Mouse (Mus musculus) embryonic facial prominence, embryonic 13.5 days (tissue): ENCODE measurements around the gene Nrbp1. TPM values are rescaled to one million over a fixed set of nuclear protein-coding genes. Genes with fewer than 3 reads are reported as not detected.

ENCODE experiments used
- ATAC-seq: fragments of 200-750 bp; cut with Nextera tagmentation; 2 replicates; pipeline ENCODE4 v1.8.0; 2017; ENCODE audit warnings: low read depth; ENCODE audit not compliant: insufficient number of reproducible peaks, insufficient read depth, low FRiP score, low TSS enrichment
- H3K27ac ChIP-seq: fragments of 300-500 bp; sonication (generic); 2 replicates; pipeline ENCODE4 v1.5.1; 2015; ENCODE audit warnings: moderate library complexity, mild to moderate bottlenecking, inconsistent platforms
- H3K27me3 ChIP-seq: fragments of 300-500 bp; sonication (generic); 2 replicates; pipeline ENCODE4 v1.6.1; 2015; ENCODE audit warnings: mild to moderate bottlenecking, inconsistent platforms
- H3K36me3 ChIP-seq: fragments of 300-500 bp; sonication (generic); 2 replicates; pipeline ENCODE4 v1.6.1; 2015; ENCODE audit warnings: mild to moderate bottlenecking, inconsistent platforms
- H3K4me1 ChIP-seq: fragments of 300-500 bp; sonication (generic); 2 replicates; pipeline ENCODE4 v1.6.1; 2015; ENCODE audit warnings: inconsistent platforms
- H3K4me2 ChIP-seq: fragments of 300-500 bp; sonication (generic); 2 replicates; pipeline ENCODE4 v1.6.1; 2015; ENCODE audit warnings: moderate library complexity, mild to moderate bottlenecking, inconsistent platforms
- H3K4me3 ChIP-seq: fragments of 300-500 bp; sonication (generic); 2 replicates; pipeline ENCODE4 v1.5.1; 2015; ENCODE audit warnings: mild to moderate bottlenecking, inconsistent platforms
- H3K9ac ChIP-seq: fragments of 300-500 bp; sonication (generic); 2 replicates; pipeline ENCODE4 v1.6.1; 2015; ENCODE audit warnings: mild to moderate bottlenecking, inconsistent platforms
- H3K9me3 ChIP-seq: fragments of 300-500 bp; sonication (generic); 2 replicates; pipeline ENCODE4 v1.6.1; 2016; ENCODE audit warnings: inconsistent platforms
- WGBS: fragments of 180-500 bp; shearing (Covaris S2); methylation state at CpG from one replicate; pipeline ENCODE4 v1.1.7; 2015; ENCODE audit warnings: mixed read lengths; 5-methylcytosine and 5-hydroxymethylcytosine counted together
- polyA plus RNA-seq: library from polyadenylated mRNA; unstranded; fragments of >200 nt; fragmentation: Nextera tagmentation; extraction: Ambion mirVana; gene quantifications from 2 replicates; pipeline ENCODE4 v1.2.1, GENCODE M21; 2015

Nrbp1 gene
- polyA plus RNA-seq, 1 experiment from 2014 or later, result 161 TPM

DNA sequence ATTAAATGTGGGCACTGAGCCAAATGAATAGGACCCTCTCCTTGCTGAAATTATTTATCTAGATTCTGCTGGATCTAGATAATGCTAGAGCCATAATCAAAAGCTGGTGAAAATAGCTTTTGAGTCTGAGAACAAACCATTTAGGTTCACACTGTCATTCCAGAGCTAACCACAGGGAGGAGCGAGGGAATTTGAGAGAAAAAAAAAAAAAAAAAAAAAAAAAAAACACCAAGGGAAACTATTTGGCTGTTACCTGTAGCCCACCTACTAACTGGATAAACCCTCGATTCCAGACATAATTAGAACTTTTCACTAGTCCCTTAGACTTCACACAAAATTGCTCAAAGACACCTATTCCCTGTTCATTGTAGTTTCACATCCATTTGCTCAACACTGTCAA, 21.6 kb upstream of the Nrbp1 start:
- Histone ChIP-seq H3K4me3 (peak overlapping the region; percentile 99), H3K36me3 (no peaks in the 10 kb centered on the region), H3K9ac (0 out of 2 replicates have a peak overlapping the region, but pooled peaks have one; percentile 21), H3K27me3 (no peaks in the 10 kb centered on the region), H3K4me2 (peak overlapping the region; percentile 81), H3K4me1 (peaks cover 16% of the 10 kb centered on the region), H3K9me3 (no peaks in the 10 kb centered on the region), H3K27ac (no peak overlapping the region)
- WGBS, result 0% methylated on average over 2 of the region's 2 CpGs
- no peak for ATAC-seq

DNA sequence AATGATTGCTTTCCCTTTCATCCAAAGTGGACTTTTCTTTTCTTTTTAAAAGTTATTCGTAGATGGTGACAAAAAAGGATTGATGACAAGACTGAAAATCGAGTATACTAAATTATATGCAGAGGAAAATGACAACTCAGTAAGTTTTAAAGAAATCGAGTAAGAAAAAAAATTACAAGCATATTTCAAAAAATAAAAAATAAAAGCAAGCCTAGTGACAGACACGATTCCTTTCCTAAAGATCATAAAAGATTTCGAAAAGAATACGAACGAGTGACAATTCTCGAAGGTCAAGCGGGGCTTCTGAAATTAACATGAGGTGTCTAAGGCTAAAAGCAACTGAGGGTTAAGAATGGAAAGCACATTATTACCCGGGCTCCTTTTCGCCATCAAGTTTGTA, 21.2 kb upstream of the Nrbp1 start:
- peaks cover 16% of the 10 kb centered on the region for H3K4me1 ChIP-seq
- H3K4me2 ChIP-seq, result peak overlapping the region; percentile 81
- H3K9ac ChIP-seq, result peak overlapping the region; percentile 93
- H3K36me3 ChIP-seq, result no peaks in the 10 kb centered on the region
- peak overlapping the region; percentile 99 for H3K4me3 ChIP-seq
- no peaks in the 10 kb centered on the region for H3K27me3 ChIP-seq
- no peaks in the 10 kb centered on the region for H3K9me3 ChIP-seq
- ATAC-seq, result no peak
- H3K27ac ChIP-seq, result peak overlapping the region; percentile 94
- under 1% methylated on average over 11 of the region's 11 CpGs for WGBS

DNA sequence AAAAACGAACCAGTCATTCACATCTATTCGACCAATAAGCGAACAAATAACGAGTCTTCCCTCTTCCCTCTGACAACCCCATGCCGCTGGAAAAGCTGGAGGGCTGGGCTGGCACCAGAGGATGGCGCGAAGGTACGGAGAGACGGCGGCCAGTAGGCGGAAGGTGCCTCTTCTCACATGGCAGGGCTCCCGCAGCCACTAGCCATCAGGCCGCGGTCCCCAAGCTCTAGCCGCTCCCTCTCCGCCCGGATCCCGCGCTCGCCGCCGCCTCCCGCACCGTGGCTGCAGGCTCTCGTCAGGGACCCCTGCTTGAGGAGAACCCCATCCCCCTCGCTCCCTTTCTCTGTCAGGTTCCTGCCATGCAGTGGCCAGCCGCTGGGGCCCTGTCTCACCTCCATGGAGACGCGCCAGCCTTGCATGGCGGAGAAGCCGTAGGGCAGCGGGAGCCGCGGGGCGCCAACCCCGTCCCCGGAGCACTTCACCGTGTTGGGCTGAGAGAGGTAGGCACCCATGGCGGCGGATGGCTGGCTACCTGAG, 20.7 kb upstream of the Nrbp1 start:
- ATAC-seq, result peak; percentile 34
- Histone ChIP-seq H3K36me3 (no peaks in the 10 kb centered on the region), H3K9me3 (no peaks in the 10 kb centered on the region), H3K4me3 (peak overlapping the region; percentile 99), H3K4me2 (peak overlapping the region; percentile 81), H3K27me3 (no peaks in the 10 kb centered on the region), H3K27ac (peak overlapping the region; percentile 94), H3K9ac (peak overlapping the region; percentile 93), H3K4me1 (peaks cover 16% of the 10 kb centered on the region)
- 1% methylated on average over 40 of the region's 40 CpGs for WGBS

DNA sequence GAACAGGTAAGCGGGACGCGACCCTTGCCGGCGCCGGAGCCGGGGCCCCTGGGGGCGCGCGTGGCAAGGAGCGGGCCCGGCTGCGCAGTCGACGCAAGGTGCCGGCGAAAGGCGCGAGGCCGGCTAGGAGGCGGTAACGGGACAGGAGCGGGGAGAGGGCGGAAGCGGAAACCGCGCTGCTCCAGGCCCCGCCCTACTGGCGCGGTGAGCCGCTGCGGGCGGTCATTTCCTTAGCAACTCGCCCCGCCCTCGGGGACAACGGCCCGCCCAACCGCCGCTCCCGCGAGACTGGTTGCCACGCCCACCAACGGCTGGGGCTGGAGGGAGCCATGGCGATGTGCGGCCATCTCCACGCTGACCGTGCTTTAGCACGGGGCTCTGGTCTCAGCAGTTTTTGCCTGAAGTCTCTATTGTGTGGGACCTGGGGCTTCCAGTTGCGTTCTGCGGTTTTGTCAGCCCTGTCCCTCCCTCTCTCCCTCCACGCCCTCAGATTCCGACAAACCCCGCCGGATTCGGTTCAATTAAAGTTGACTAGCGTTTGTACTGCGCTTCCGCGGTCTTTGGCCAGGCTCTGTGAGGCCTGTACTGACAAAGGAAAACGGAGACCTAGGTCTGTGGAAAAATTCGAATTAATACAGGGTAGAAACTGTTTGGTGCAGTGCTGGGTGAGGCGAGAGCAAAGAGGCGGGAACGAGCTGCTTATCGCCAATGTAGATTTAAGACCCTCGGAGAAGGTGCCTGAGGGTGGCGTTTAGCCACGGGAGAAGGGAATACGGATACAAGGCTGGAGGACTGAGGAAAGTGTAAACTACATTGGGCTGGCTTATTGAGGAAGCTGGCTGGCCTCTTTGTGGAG, 20.0 kb upstream of the Nrbp1 start, which contains the start of gene Ppm1g:
Ppm1g (minus strand) TSS at position 240 of the 856 bp plus-strand sequence.
- peak; percentile 92 for ATAC-seq
- Histone ChIP-seq H3K4me3 (peak within 1 kb of the TSS; percentile 99), H3K9me3 (no peaks in the 10 kb centered on the region), H3K4me1 (peaks cover 16% of the 10 kb centered on the region), H3K27me3 (no peaks in the 10 kb centered on the region), H3K4me2 (peak within 1 kb of the TSS; percentile 81), H3K9ac (peak within 1 kb of the TSS; percentile 93), H3K27ac (peak within 1 kb of the TSS; percentile 94), H3K36me3 (no peaks in the 10 kb centered on the region)
- under 1% methylated on average over 70 of the region's 70 CpGs for WGBS

DNA sequence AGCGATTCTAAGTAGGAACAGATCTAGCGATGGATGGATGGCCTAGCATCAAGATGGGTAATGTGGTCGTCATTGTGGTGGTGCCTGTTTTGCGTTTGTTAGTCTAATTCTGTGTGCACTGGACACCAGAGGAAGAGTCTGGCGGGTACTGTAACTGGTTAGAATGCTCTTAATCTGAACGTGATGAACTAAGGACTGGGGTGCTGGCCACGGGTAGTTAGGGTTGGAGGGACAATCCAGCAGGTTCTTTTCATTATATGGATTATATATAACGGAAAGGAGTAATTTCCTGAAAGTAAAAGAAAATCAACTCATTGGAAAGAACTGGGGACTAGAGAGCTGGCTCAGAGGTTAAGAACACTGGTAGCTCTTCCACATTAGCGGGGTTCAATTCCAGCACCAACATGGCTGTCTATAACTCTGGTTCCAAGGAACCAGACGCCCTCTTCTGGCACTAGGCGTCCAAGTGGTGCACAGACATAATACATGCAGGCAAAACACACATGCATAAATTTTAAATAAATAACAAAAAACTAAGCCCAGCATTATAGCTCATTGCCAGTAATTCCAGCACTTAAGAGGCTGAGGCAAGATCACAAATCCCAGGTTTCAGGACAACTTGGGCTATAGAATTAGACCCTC, 19.2 kb upstream of the Nrbp1 start:
- Histone ChIP-seq H3K27ac (peak overlapping the region; percentile 94), H3K4me2 (peak overlapping the region; percentile 81), H3K4me3 (peak overlapping the region; percentile 99), H3K4me1 (peaks cover 16% of the 10 kb centered on the region), H3K9me3 (no peaks in the 10 kb centered on the region), H3K9ac (peak overlapping the region; percentile 93), H3K27me3 (no peaks in the 10 kb centered on the region), H3K36me3 (no peaks in the 10 kb centered on the region)
- 9% methylated on average over 11 of the region's 11 CpGs for WGBS
- ATAC-seq, result no peak

DNA sequence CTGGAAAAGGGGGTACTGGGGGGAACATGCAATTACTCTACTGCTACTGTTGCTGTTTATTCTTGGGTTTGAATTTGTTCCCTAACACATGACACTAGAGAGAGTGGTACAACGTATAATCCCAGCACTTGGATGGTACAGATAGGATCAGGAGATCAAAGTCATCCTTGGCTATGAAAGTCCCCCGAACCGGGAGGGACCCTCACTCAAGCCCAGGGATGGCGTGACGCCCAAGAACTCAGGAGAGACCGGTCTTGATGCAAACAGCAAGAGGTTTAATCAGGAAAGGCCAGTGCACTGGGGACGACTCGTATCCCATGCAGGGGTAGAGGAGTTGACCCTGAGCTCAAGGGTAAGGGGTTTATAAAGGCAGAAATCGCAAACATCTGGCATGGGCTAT, 18.0 kb upstream of the Nrbp1 start:
- no peak for ATAC-seq
- WGBS, result 87% methylated on average over 9 of the region's 9 CpGs
- no peak overlapping the region for H3K4me3 ChIP-seq
- H3K4me1 ChIP-seq, result peaks cover 16% of the 10 kb centered on the region
- no peak overlapping the region for H3K9ac ChIP-seq
- H3K4me2 ChIP-seq, result no peak overlapping the region
- no peak overlapping the region for H3K27ac ChIP-seq
- no peaks in the 10 kb centered on the region for H3K36me3 ChIP-seq
- H3K9me3 ChIP-seq, result no peaks in the 10 kb centered on the region
- H3K27me3 ChIP-seq, result no peaks in the 10 kb centered on the region

DNA sequence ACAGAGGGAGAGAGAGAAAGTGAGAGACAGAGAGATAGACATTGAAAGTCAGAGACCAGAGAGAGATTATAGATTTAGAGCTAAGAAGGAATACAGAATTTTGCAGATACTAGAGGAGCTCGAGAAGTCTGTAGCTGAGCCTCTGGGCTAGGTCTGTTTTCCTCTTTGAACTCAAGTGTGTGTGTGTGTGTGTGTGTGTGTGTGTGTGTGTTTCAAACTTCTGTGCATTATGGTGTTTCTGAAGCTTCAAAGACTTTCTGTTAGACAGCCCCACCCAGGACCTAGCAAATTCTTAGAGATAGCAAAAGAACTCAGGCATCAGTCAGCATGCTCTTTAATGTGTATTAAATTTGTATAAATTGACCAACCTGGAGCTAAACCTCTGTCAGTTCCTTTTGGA, 14.0 kb upstream of the Nrbp1 start:
- ATAC-seq, result no peak
- Histone ChIP-seq H3K4me1 (peaks cover 5% of the 10 kb centered on the region; the same call in 1 of the 2 replicates), H3K9me3 (no peaks in the 10 kb centered on the region), H3K4me3 (no peak overlapping the region), H3K27ac (no peak overlapping the region), H3K9ac (no peak overlapping the region), H3K27me3 (no peaks in the 10 kb centered on the region), H3K4me2 (no peak overlapping the region), H3K36me3 (no peaks in the 10 kb centered on the region)
- WGBS, result 74% methylated on average over 1 of the region's 1 CpGs

DNA sequence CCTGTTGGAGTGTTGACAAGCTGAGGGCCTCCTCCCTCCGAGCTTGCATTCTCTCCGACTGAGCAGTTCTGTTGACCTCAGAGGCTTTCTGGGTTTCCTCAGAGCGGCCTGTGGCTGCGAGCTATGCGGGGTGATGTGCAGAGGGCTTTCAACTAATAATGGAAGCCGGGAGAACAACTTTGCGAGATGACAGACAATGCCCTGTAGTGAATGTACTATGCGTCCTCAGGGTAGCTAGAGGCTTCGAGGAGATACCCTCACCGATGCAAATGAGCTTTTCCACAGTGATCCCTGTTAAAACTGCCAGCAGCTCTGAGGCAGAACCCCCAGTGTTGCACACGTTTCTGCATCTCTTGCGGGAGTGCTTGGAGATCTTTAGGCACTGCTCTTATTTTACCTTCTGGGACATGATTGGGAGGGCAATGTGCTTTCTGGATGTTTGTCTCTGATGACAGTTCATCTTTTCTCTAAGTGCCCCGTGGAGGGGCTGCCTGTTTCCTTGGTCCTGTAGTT, 914 bp downstream of the Nrbp1 start:
- Histone ChIP-seq H3K36me3 (peaks cover 30% of the 10 kb centered on the region), H3K27me3 (no peaks in the 10 kb centered on the region), H3K9me3 (no peaks in the 10 kb centered on the region; the same call in 1 of the 2 replicates), H3K27ac (peak overlapping the region; percentile 99), H3K4me1 (peaks cover 8% of the 10 kb centered on the region), H3K4me2 (peak overlapping the region; percentile 92), H3K9ac (peak overlapping the region; percentile 96), H3K4me3 (peak overlapping the region; percentile 93)
- no peak for ATAC-seq
- WGBS, result under 1% methylated on average over 13 of the region's 13 CpGs

DNA sequence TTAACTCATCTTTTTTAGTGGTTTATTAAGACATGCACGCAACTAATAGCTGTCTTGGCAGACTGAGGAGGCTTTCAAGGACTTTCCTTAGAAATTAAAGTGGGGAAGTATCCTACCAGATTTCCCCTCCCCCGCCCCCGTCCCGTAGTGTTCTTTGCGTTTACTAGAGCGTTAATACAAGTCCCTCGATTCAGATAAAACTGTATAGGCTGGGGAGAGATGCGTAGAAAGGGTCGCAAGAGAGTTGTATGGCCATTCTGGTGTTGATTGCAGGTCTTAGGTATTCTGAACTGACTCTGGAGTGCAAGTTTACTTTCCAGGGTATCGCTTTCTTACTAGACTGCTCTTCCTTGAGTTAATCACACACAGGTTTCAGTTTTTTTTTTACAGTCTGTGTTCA, 1.5 kb downstream of the Nrbp1 start:
- no peaks in the 10 kb centered on the region for H3K27me3 ChIP-seq
- H3K27ac ChIP-seq, result peak overlapping the region; percentile 99; the same call in 1 of the 2 replicates
- WGBS, result 21% methylated on average over 10 of the region's 10 CpGs

DNA sequence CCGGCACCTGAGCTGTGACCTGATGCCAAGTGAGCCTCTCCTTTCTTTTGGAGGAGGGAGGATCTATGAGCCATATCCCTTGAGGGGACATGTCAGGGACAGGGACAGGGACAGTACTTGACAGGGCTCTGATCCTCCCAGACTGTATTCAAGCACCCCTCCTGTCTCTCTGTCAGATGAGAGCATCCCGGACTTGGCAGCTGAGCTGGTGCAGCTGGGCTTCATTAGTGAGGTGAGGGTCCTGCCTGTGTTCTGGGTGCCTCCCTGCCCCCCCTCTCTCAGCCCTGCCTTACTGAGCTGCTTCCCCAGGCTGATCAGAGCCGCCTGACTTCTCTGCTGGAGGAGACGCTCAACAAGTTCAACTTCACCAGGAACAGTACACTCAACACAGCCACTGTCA, 10.1 kb downstream of the Nrbp1 start:
- WGBS, result 27% methylated on average over 4 of the region's 4 CpGs

More for the DNA sequence above, 1.5 kb downstream of the Nrbp1 start:
- peak overlapping the region; percentile 92 for H3K4me2 ChIP-seq
- H3K4me3 ChIP-seq, result peak overlapping the region; percentile 93
- peak overlapping the region; percentile 96 for H3K9ac ChIP-seq
- peaks cover 8% of the 10 kb centered on the region for H3K4me1 ChIP-seq
- ATAC-seq, result no peak
- no peaks in the 10 kb centered on the region for H3K9me3 ChIP-seq
- H3K36me3 ChIP-seq, result peaks cover 36% of the 10 kb centered on the region

DNA sequence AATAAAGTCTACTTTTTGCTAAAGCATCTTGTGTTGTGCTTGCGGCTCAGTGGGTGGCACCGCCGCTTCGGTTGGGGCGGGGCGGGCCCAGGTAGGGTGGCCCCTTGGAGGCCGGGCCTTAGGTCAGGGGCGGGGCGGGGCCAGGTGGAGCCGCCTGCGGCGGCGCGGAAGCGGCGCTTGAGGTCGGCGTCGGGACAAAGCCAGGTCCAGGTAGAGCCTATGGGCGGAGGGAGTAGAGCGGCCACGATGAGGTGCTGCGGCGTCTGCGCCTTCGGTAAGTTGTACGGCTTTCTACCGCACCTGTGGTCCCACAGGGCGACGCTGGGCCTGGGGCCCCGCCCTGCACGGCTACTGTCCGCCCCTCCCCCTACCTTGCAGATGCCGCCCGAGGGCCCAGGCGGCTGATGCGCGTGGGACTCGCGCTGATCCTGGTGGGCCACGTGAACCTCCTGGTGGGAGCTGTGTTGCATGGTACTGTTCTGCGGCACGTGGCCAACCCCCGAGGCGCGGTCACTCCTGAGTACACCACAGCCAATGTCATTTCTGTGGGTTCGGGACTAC, 11.0 kb downstream of the Nrbp1 start, which contains the start of gene Krtcap3:
Krtcap3 (plus strand) TSS at position 151 of the 561 bp plus-strand sequence.
- H3K27ac ChIP-seq, result peak within 1 kb of the TSS; percentile 84
- H3K36me3 ChIP-seq, result peaks cover 92% of the 10 kb centered on the region
- WGBS, result 14% methylated on average over 43 of the region's 47 CpGs
- peaks cover 35% of the 10 kb centered on the region for H3K4me1 ChIP-seq
- no peaks in the 10 kb centered on the region for H3K9me3 ChIP-seq
- ATAC-seq, result peak; percentile 53
- peak within 1 kb of the TSS; percentile 51 for H3K4me2 ChIP-seq
- H3K27me3 ChIP-seq, result no peaks in the 10 kb centered on the region
- H3K4me3 ChIP-seq, result peak within 1 kb of the TSS; percentile 35
- peak within 1 kb of the TSS; percentile 67 for H3K9ac ChIP-seq

More for the DNA sequence above, 10.1 kb downstream of the Nrbp1 start:
- Histone ChIP-seq H3K27ac (peak overlapping the region; percentile 84), H3K4me1 (peaks cover 35% of the 10 kb centered on the region), H3K4me3 (no peak overlapping the region), H3K4me2 (0 out of 2 replicates have a peak overlapping the region, but pooled peaks have one; percentile 51), H3K36me3 (peaks cover 92% of the 10 kb centered on the region), H3K9ac (peak overlapping the region; percentile 67; the same call in 1 of the 2 replicates), H3K27me3 (no peaks in the 10 kb centered on the region), H3K9me3 (no peaks in the 10 kb centered on the region)
- ATAC-seq, result no peak
